Mouse (Mus musculus) adrenal gland, postnatal 36 days (tissue): ENCODE measurements around the gene Pmpcb. TPM values are rescaled to one million over a fixed set of nuclear protein-coding genes. Genes with fewer than 3 reads are reported as not detected.

Experiments used
- DNase-seq, 2 experiments: peaks; one replicate each; pipeline ENCODE4 v3.0.0; 2021; ENCODE audit warnings: mixed read lengths in 1 of 2
- total RNA-seq, 2 experiments: library from RNA; stranded (reverse); gene quantifications; 2 replicates each; pipeline ENCODE4 v1.2.3; 2021

Gene Pmpcb
- total RNA-seq, 2 experiments from 2014 or later = 256 to 300 TPM

GRCm38 (mm10) chr5:21802907-21803306 lies 66.0 kb downstream of the Pmpcb start:
- DNase-seq = no peak

GRCm38 (mm10) chr5:21803691-21804188 lies 66.8 kb downstream of the Pmpcb start:
- DNase-seq = no peak

GRCm38 (mm10) chr5:21804837-21805236 lies 67.9 kb downstream of the Pmpcb start:
- DNase-seq = no peak

Other genes starting within 250 kb of the Pmpcb start
- 1 to 10 TPM; 2.8 TPM for gene Lrrc17, start 193.6 kb upstream of the Pmpcb start, total RNA-seq
- gene Fbxl13, start 91.5 kb upstream of the Pmpcb start, total RNA-seq = not detected
- gene Armc10, start 91.3 kb upstream of the Pmpcb start, total RNA-seq = 10 to 100 TPM; 11.4 to 28.0 TPM
- gene Napepld, start 35.7 kb upstream of the Pmpcb start, total RNA-seq = 10 to 100 TPM; 26.4 to 48.6 TPM
- 10 to 100 TPM; 34.8 to 35.1 TPM for gene Dnajc2, start 48.1 kb downstream of the Pmpcb start, total RNA-seq
- gene Psmc2, start 48.1 kb downstream of the Pmpcb start, total RNA-seq = 100 to 1,000 TPM; 153 to 159 TPM
- not detected for gene Slc26a5, start 128.5 kb downstream of the Pmpcb start, total RNA-seq